Mouse (Mus musculus): Measurements from ENCODE around the gene Ccdc142.

DNA sequence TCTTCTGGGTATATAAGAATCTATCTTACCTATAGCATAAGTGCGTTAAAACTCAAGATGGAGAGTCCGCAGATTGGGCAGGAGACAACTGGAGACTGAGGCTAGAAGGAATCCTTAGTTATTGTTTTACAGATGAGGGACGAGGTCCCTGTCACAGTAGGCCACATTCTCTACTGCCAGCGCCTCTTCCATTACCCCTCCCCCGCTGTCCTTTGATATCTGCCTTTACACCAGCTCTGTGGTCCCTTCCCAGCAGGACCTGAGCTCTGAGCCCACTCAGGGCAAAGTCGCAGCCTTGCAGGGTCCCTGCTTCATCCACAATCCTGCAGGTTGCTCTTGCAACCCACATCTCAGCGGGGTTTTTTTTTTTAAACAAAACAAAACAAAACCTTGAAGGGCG is 33.2 kb upstream of the Ccdc142 start:
- TF ChIP-seq CTCF (conservative IDR thresholded peaks at IDR 0.05; ENCODE audit: low read length) (no peak), NANOG (IDR thresholded peaks at IDR 0.05; ENCODE audit: borderline replicate concordance, low read length) (no peak)

Data from E14TG2a.4 (cell line).